Mouse (Mus musculus) neural tube, embryonic 14.5 days (tissue): ENCODE data around the gene Neurl1a. TPM values are rescaled to one million over a fixed set of nuclear protein-coding genes. Genes with fewer than 3 reads are reported as not detected.
"Not testable (repeated sequence)": the region's sequence is repeated elsewhere in the genome, so short reads cannot be mapped to it uniquely, and the experiment has no call there.

Source experiments
- ATAC-seq: fragments of 200-750 bp; cut with Nextera tagmentation; 2 replicates; pipeline ENCODE4 v1.8.0; 2017; ENCODE audit warnings: low read depth, mild to moderate bottlenecking, moderate TSS enrichment, moderate library complexity
- H3K27ac ChIP-seq: fragments of 300-500 bp; sonication (generic); 2 replicates; pipeline ENCODE4 v1.5.1; 2014; ENCODE audit warnings: low read depth, mild to moderate bottlenecking, control low read depth, low read length, moderate library complexity, mixed read lengths
- H3K27me3 ChIP-seq: fragments of 300-500 bp; sonication (generic); 2 replicates; pipeline ENCODE4 v1.6.1; 2014; ENCODE audit warnings: low read length; ENCODE audit not compliant: control insufficient read depth, insufficient read depth
- H3K36me3 ChIP-seq: fragments of 300-500 bp; sonication (generic); 2 replicates; pipeline ENCODE4 v1.6.1; 2014; ENCODE audit warnings: low read length, mixed read lengths; ENCODE audit not compliant: control insufficient read depth, insufficient read depth
- H3K4me1 ChIP-seq: fragments of 300-500 bp; sonication (generic); 2 replicates; pipeline ENCODE4 v1.6.1; 2014; ENCODE audit warnings: low read length; ENCODE audit not compliant: control insufficient read depth, insufficient read depth
- H3K4me2 ChIP-seq: fragments of 300-500 bp; sonication (generic); 2 replicates; pipeline ENCODE4 v1.6.1; 2014; ENCODE audit warnings: mild to moderate bottlenecking, low read depth, low read length, control low read depth
- H3K4me3 ChIP-seq: fragments of 300-500 bp; sonication (generic); 2 replicates; pipeline ENCODE4 v1.5.1; 2014; ENCODE audit warnings: low read depth, low read length, control low read depth, mixed read lengths
- H3K9ac ChIP-seq: fragments of 300-500 bp; sonication (generic); replicated peaks from 2 replicates; pipeline ENCODE4 v1.6.1; 2014; ENCODE audit warnings: low read depth, mild to moderate bottlenecking, control low read depth, low read length, mixed read lengths
- H3K9me3 ChIP-seq: fragments of 300-500 bp; sonication (generic); 2 replicates; pipeline ENCODE4 v1.6.1; 2016; ENCODE audit warnings: low read length; ENCODE audit not compliant: control insufficient read depth
- WGBS: fragments of 180-500 bp; shearing (Covaris S2); extraction: QIAGEN DNeasy Blood & Tissue Kit; methylation state at CpG from one replicate; pipeline ENCODE4 v1.1.7; 2014; 5-methylcytosine and 5-hydroxymethylcytosine counted together
- polyA plus RNA-seq: library from polyadenylated mRNA; unstranded; fragments of >200 nt; fragmentation: Nextera tagmentation; extraction: Ambion mirVana; gene quantifications from 2 replicates; pipeline ENCODE4 v1.2.1, GENCODE M21; 2014

Gene Neurl1a
- polyA plus RNA-seq, 1 experiment from 2014 or later: 14.4 TPM

GRCm38 (mm10) chr19:47139611-47140010 is 39.0 kb upstream of the Neurl1a start:
- not testable (repeated sequence) for H3K36me3 ChIP-seq, H3K4me2 ChIP-seq, H3K27me3 ChIP-seq, H3K9me3 ChIP-seq, ATAC-seq, H3K4me3 ChIP-seq, H3K27ac ChIP-seq, H3K4me1 ChIP-seq, H3K9ac ChIP-seq
- 27% methylated on average over 7 of the region's 7 CpGs for WGBS

DNA sequence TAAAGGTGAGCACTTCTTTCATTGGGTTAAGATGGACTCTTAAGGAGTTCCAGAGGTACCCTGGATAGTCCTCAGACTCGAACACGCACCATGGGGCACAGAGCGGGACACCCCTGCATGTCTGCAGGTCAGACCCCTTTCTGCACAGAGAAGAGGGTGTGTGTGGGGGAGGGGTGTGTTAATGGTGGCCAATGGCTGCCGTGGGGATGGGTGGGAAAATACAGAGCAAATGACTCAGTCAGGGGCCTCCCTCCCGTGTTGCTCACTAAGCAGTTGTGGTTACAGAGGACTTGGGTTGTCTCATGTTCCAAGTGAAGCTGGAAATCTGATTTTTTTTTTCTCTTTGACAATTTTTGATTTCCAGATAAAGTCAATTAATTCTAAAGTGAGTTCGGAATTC is 36.2 kb upstream of the Neurl1a start:
- no peak overlapping the region for H3K27ac ChIP-seq
- no peak overlapping the region for H3K4me3 ChIP-seq
- no peaks in the 10 kb centered on the region for H3K36me3 ChIP-seq
- no peak for ATAC-seq
- H3K9me3 ChIP-seq: no peaks in the 10 kb centered on the region
- no peak overlapping the region for H3K9ac ChIP-seq
- peaks cover 4% of the 10 kb centered on the region; the same call in 1 of the 2 replicates for H3K4me1 ChIP-seq
- WGBS: 77% methylated on average over 6 of the region's 6 CpGs
- H3K4me2 ChIP-seq: no peak overlapping the region
- H3K27me3 ChIP-seq: no peaks in the 10 kb centered on the region; the same call in 1 of the 2 replicates

- Histone ChIP-seq H3K27me3 (no peaks in the 10 kb centered on the region), H3K4me2 (no peak within 1 kb of the TSS), H3K9ac (no peak within 1 kb of the TSS), H3K9me3 (no peaks in the 10 kb centered on the region), H3K27ac (no peak within 1 kb of the TSS), H3K4me1 (no peaks in the 10 kb centered on the region), H3K4me3 (no peak within 1 kb of the TSS), H3K36me3 (no peaks in the 10 kb centered on the region)
- WGBS: 94% methylated on average over 6 of the region's 6 CpGs
- no peak for ATAC-seq
Observed at GRCm38 (mm10) chr19:47144154-47144553, 34.5 kb upstream of the Neurl1a start, which contains the start of gene Calhm1. Calhm1 (minus strand) TSS chr19:47144254.

DNA sequence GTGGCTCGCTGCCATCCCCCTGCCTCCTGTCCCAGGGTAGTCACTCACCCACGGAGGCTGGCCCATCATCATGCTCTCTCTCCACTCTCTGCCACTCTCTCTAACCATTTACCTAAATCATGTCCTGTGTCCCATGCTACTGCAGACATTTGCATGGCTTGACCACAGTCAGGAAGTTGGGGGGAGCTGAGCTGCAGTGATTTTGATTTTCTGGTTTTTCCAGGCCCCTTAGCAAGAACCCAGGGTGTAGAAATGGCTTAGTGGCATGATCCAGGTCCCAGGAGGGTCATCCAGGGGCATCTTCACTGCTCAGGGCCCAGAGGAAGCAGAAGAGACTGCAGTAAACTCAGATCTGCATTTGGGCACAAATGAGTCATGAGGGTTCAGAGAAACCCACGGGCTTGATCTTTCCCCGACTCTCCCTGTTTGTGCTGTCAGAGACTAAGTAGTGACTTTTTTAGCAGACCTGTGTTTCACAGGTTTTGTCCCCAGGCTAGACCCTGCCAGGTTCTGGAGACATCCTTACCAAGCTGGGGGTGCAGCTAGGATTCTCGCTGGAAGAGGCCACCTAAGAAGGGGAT is 30.3 kb upstream of the Neurl1a start:
- Histone ChIP-seq H3K4me1 (no peaks in the 10 kb centered on the region), H3K9ac (no peak overlapping the region)
- no peak for ATAC-seq

GRCm38 (mm10) chr19:47149854-47150253 is 28.8 kb upstream of the Neurl1a start:
- 63% methylated on average over 4 of the region's 4 CpGs for WGBS
- ATAC-seq: no peak
- no peaks in the 10 kb centered on the region for H3K36me3 ChIP-seq

More for the DNA sequence above, 30.3 kb upstream of the Neurl1a start:
- H3K27me3 ChIP-seq: 0 out of 2 replicates have a peak, but pooled peaks cover 2% of the 10 kb centered on the region
- H3K27ac ChIP-seq: no peak overlapping the region
- H3K4me2 ChIP-seq: no peak overlapping the region
- H3K9me3 ChIP-seq: no peaks in the 10 kb centered on the region
- WGBS: 82% methylated on average over 5 of the region's 5 CpGs
- no peaks in the 10 kb centered on the region for H3K36me3 ChIP-seq
- H3K4me3 ChIP-seq: no peak overlapping the region

DNA sequence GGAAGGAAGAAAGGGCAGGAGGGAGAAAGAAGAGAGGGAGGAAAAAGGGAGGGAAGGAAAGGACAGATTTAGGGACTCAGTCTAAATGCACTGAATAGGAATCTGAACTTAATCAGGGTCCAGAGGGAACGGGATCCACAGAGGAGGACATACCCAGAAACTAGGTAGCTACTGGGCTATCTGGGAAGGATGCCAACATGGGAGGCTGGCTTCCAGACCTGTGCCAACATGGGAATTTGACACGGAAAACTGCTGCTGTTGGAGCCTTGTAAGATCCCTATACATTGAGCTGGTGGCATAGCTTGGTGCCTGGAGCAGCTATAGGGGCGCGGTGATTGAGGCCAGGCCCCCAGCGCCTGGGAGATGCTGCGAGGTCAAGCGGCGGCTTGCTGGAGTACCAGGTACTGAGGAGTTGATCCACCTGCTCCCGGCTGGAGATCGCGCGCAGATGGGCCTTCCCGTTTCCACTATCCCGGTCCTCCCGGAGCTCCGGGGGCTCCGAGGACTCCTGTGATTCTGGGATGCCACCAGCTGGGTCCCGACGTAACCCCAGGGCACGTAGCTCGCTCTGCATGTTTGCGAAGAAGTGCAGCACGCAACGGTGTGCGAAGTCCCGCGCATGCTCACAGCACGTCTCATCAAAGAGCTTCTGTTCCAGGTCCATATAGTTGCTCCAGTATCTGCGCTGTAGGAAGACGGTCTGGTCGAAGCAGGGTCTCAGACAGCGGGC is 27.1 kb upstream of the Neurl1a start:
- Histone ChIP-seq H3K4me2 (peak overlapping the region; percentile 40), H3K9me3 (no peaks in the 10 kb centered on the region), H3K27ac (no peak overlapping the region), H3K4me3 (peak overlapping the region; percentile 22), H3K36me3 (no peaks in the 10 kb centered on the region), H3K4me1 (no peaks in the 10 kb centered on the region), H3K9ac (peak overlapping the region; percentile 18; the same call in 1 of the 2 replicates), H3K27me3 (0 out of 2 replicates have a peak, but pooled peaks cover 2% of the 10 kb centered on the region)
- WGBS: 23% methylated on average over 32 of the region's 32 CpGs
- peak; percentile 38 for ATAC-seq

More at GRCm38 (mm10) chr19:47149854-47150253, 28.8 kb upstream of the Neurl1a start:
- Histone ChIP-seq H3K4me3 (no peak overlapping the region), H3K9me3 (no peaks in the 10 kb centered on the region), H3K27ac (no peak overlapping the region), H3K4me2 (no peak overlapping the region), H3K4me1 (no peaks in the 10 kb centered on the region), H3K27me3 (0 out of 2 replicates have a peak, but pooled peaks cover 2% of the 10 kb centered on the region), H3K9ac (no peak overlapping the region)

DNA sequence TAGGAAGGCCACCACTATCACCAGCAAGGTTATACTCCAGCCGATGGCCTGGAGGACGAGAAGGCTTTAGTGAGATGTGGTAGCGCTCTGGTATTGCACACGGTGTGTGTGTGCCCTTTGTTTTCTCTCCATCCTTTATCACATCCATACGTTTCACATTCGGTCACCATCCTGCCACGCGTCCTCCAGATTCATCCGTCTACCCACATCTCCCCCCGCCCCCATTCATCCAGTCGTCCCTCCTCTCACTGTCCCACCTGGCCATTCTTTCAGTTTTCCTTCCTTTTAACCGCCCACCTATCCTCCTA is 26.6 kb upstream of the Neurl1a start:
- peak overlapping the region; percentile 18; the same call in 1 of the 2 replicates for H3K9ac ChIP-seq
- no peaks in the 10 kb centered on the region for H3K9me3 ChIP-seq
- H3K4me3 ChIP-seq: peak overlapping the region; percentile 22; the same call in 1 of the 2 replicates
- 0 out of 2 replicates have a peak, but pooled peaks cover 2% of the 10 kb centered on the region for H3K27me3 ChIP-seq
- peak overlapping the region; percentile 40 for H3K4me2 ChIP-seq
- 61% methylated on average over 12 of the region's 12 CpGs for WGBS
- H3K36me3 ChIP-seq: no peaks in the 10 kb centered on the region
- no peaks in the 10 kb centered on the region for H3K4me1 ChIP-seq
- peak; percentile 21; the same call in 1 of the 2 replicates for ATAC-seq
- H3K27ac ChIP-seq: no peak overlapping the region

- Histone ChIP-seq H3K9me3 (no peaks in the 10 kb centered on the region), H3K4me1 (no peaks in the 10 kb centered on the region), H3K9ac (no peak overlapping the region), H3K4me2 (no peak overlapping the region), H3K27me3 (0 out of 2 replicates have a peak, but pooled peaks cover 2% of the 10 kb centered on the region), H3K27ac (no peak overlapping the region), H3K36me3 (no peaks in the 10 kb centered on the region), H3K4me3 (no peak overlapping the region)
- 89% methylated on average over 7 of the region's 7 CpGs for WGBS
- no peak for ATAC-seq
Observed at GRCm38 (mm10) chr19:47153767-47154166, 24.9 kb upstream of the Neurl1a start.

GRCm38 (mm10) chr19:47157664-47158063 is 21.0 kb upstream of the Neurl1a start, which contains the start of gene Calhm3:
Calhm3 (minus strand) TSS chr19:47157764.
- H3K27ac ChIP-seq: no peak within 1 kb of the TSS
- ATAC-seq: no peak
- H3K4me3 ChIP-seq: no peak within 1 kb of the TSS
- H3K36me3 ChIP-seq: no peaks in the 10 kb centered on the region
- H3K9me3 ChIP-seq: no peaks in the 10 kb centered on the region
- no peaks in the 10 kb centered on the region for H3K27me3 ChIP-seq
- 81% methylated on average over 11 of the region's 11 CpGs for WGBS
- H3K4me2 ChIP-seq: no peak within 1 kb of the TSS
- H3K4me1 ChIP-seq: no peaks in the 10 kb centered on the region
- H3K9ac ChIP-seq: no peak within 1 kb of the TSS
